In the genomic region with DNA sequence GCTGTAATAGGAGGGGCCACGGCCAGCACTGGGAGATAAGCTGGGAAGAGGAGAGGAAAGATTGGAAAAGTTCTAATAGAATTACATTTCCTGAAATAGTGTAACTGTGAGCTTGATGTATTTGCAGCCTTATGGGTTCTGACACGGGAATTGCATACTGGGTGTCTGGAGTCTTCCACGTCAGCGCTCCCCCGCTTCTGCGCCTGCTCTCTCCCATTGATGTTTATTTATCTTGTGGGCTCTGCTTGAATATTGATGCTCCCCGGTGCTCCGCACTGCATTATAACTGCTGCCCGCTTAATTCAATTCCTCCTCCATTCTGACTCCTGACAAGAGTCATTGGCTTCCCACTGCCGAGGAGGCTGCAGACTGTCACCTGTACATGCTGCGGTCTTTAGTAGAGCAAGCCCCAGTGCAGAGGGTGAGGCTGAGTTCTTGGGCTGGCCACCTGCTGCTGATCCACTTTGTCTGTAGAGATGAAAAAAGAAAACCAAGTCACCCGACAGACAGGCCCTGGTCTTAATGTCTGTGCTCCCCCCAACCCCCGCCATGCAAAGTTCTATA, we compare ENCODE assay signal across 19 mouse cellular contexts.
A peak's percentile ranks its signal among the peaks of the same experiment; 100 is the strongest.
DNase-seq lines count a peak whose midpoint lies in the region; ATAC-seq lines count a peak whose summit lies in the region.
"Had no signal": no experiment of that assay in that cellular context is flagged by ENCODE, and none has a peak within 500 bp of the region (broad histone marks: within the 10 kb centered on the region; RNA-seq: fewer than 3 reads in every experiment).

No protein-coding gene starts in this region.

- peaks cover 11% of the 10 kb centered on the region for H3K9me3 ChIP-seq in hindbrain, embryonic 13.5 days
- H3K9me3 ChIP-seq in hindbrain, embryonic 10.5 days, result peaks cover 14% of the 10 kb centered on the region
- H3K9me3 ChIP-seq in hindbrain, embryonic 15.5 days, result no peaks in the 10 kb centered on the region
- H3K9me3 ChIP-seq in midbrain, embryonic 16.5 days (replicated peaks; ENCODE audit: control insufficient read depth, low read length, poor library complexity, severe bottlenecking), result peaks cover 5% of the 10 kb centered on the region; the same call in 1 of the 2 replicates
- H3K9me3 ChIP-seq: heart, embryonic 15.5 days had no signal

- peak overlapping the region; percentile 55; the same call in 1 of the 2 replicates for H3K27ac ChIP-seq in hindbrain, embryonic 13.5 days
- no peak overlapping the region for H3K27ac ChIP-seq in hindbrain, embryonic 10.5 days
- H3K27ac ChIP-seq in hindbrain, embryonic 15.5 days (replicated peaks), result peak overlapping the region; percentile 45; the same call in 1 of the 2 replicates
- peak overlapping the region; percentile 13; the same call in 1 of the 2 replicates for H3K27ac ChIP-seq in midbrain, embryonic 16.5 days (ENCODE audit: low read length)
- H3K27ac ChIP-seq: embryonic facial prominence, embryonic 12.5 days; forebrain, embryonic 12.5 days; heart, adult 2 months; heart, embryonic 15.5 days had no signal

- peak overlapping the region; percentile 26; the same call in 1 of the 2 replicates for H3K4me2 ChIP-seq in hindbrain, embryonic 13.5 days
- no peak overlapping the region for H3K4me2 ChIP-seq in hindbrain, embryonic 15.5 days
- H3K4me2 ChIP-seq in midbrain, embryonic 16.5 days (ENCODE audit: low read length), result peak overlapping the region; percentile 19; the same call in 1 of the 2 replicates
- H3K4me2 ChIP-seq: embryonic facial prominence, embryonic 12.5 days; forebrain, embryonic 12.5 days; heart, embryonic 11.5 days; heart, embryonic 15.5 days had no signal

- no peaks in the 10 kb centered on the region for H3K27me3 ChIP-seq in hindbrain, embryonic 13.5 days
- no peaks in the 10 kb centered on the region for H3K27me3 ChIP-seq in hindbrain, embryonic 10.5 days (ENCODE audit: insufficient read depth, poor library complexity, severe bottlenecking)
- H3K27me3 ChIP-seq in hindbrain, embryonic 15.5 days, result no peaks in the 10 kb centered on the region
- H3K27me3 ChIP-seq in midbrain, embryonic 16.5 days (ENCODE audit: control insufficient read depth, insufficient read depth, low read depth, low read length), result no peaks in the 10 kb centered on the region
- H3K27me3 ChIP-seq: embryonic facial prominence, embryonic 12.5 days; forebrain, embryonic 12.5 days; heart, embryonic 15.5 days had no signal

- H3K9ac ChIP-seq in hindbrain, embryonic 13.5 days, result no peak overlapping the region
- no peak overlapping the region for H3K9ac ChIP-seq in hindbrain, embryonic 15.5 days
- peak overlapping the region; percentile 44; the same call in 1 of the 2 replicates for H3K9ac ChIP-seq in midbrain, embryonic 16.5 days (ENCODE audit: low read depth, low read length)
- H3K9ac ChIP-seq: embryonic facial prominence, embryonic 12.5 days; forebrain, embryonic 12.5 days; forebrain, postnatal 0 days; heart, embryonic 15.5 days had no signal

- 47% methylated on average over 13 of the region's 13 CpGs for WGBS in hindbrain, embryonic 13.5 days
- WGBS in hindbrain, embryonic 10.5 days, result 82% methylated on average over 13 of the region's 13 CpGs
- WGBS in hindbrain, embryonic 15.5 days, result 48% methylated on average over 13 of the region's 13 CpGs
- WGBS in midbrain, embryonic 16.5 days, result 50% methylated on average over 13 of the region's 13 CpGs

- H3K4me3 ChIP-seq in hindbrain, embryonic 13.5 days, result no peak overlapping the region
- H3K4me3 ChIP-seq in hindbrain, embryonic 10.5 days, result no peak overlapping the region
- no peak overlapping the region for H3K4me3 ChIP-seq in hindbrain, embryonic 15.5 days
- H3K4me3 ChIP-seq in midbrain, embryonic 16.5 days (ENCODE audit: low read depth, low read length), result no peak overlapping the region
- H3K4me3 ChIP-seq: embryonic facial prominence, embryonic 12.5 days; forebrain, embryonic 12.5 days; heart, adult 2 months; heart, embryonic 15.5 days had no signal

- peaks cover 8% of the 10 kb centered on the region for H3K36me3 ChIP-seq in hindbrain, embryonic 13.5 days
- peaks cover 42% of the 10 kb centered on the region for H3K36me3 ChIP-seq in hindbrain, embryonic 10.5 days
- 0 out of 2 replicates have a peak, but pooled peaks cover 2% of the 10 kb centered on the region for H3K36me3 ChIP-seq in hindbrain, embryonic 15.5 days
- 0 out of 2 replicates have a peak, but pooled peaks cover 2% of the 10 kb centered on the region for H3K36me3 ChIP-seq in midbrain, embryonic 16.5 days (ENCODE audit: control insufficient read depth, insufficient read depth, low read length)
- H3K36me3 ChIP-seq: embryonic facial prominence, embryonic 12.5 days; heart, embryonic 15.5 days had no signal

- no peak for DNase-seq in hindbrain, embryonic 10.5 days (ENCODE audit: low spot score)
- peak; percentile 42 for DNase-seq in brain, adult 2 months (ENCODE audit: low read depth, low spot score)
- no peak for DNase-seq in spleen, postnatal 14 days (ENCODE audit: low spot score in 2 of 2)
- no peak for DNase-seq in ovary, postnatal 14 days (ENCODE audit: low spot score)
- DNase-seq in cerebellum, adult 8-10 months, result no peak
- DNase-seq: adrenal gland, postnatal 10 days; cerebellum, adult 18-20 months; cerebellum, postnatal 14 days; forebrain, postnatal 0 days; gastrocnemius, postnatal 14 days; heart, adult 2 months; heart, postnatal 14 days had no signal

- ATAC-seq in hindbrain, embryonic 13.5 days (ENCODE audit: low FRiP score), result peak; percentile 61; the same call in 1 of the 2 replicates
- peak; percentile 75; the same call in 1 of the 2 replicates for ATAC-seq in hindbrain, embryonic 15.5 days (ENCODE audit: low FRiP score, low read depth)
- ATAC-seq in midbrain, embryonic 16.5 days, result peak; percentile 69
- ATAC-seq: forebrain, postnatal 0 days had no signal

- peaks cover 36% of the 10 kb centered on the region for H3K4me1 ChIP-seq in hindbrain, embryonic 13.5 days (replicated peaks)
- peaks cover 19% of the 10 kb centered on the region for H3K4me1 ChIP-seq in hindbrain, embryonic 10.5 days (replicated peaks)
- peaks cover 35% of the 10 kb centered on the region for H3K4me1 ChIP-seq in hindbrain, embryonic 15.5 days (replicated peaks)
- H3K4me1 ChIP-seq in midbrain, embryonic 16.5 days (ENCODE audit: control insufficient read depth, insufficient read depth, low read length), result peaks cover 18% of the 10 kb centered on the region
- H3K4me1 ChIP-seq: heart, embryonic 15.5 days had no signal
